Mouse (Mus musculus) MEL (cell line): Measurements from ENCODE around the gene Ssh1. TPM values are rescaled to one million over a fixed set of nuclear protein-coding genes. Genes with fewer than 3 reads are reported as not detected.

Source experiments
- DNase-seq: peaks from one replicate; pipeline ENCODE4 v3.0.0; 2011; ENCODE audit warnings: low read depth, low spot score
- H3K27ac ChIP-seq: 2 replicates; pipeline ENCODE4 v1.5.1; 2012; ENCODE audit warnings: low read depth, mild to moderate bottlenecking, control low read depth, low read length, moderate library complexity; ENCODE audit not compliant: control insufficient read depth
- H3K27me3 ChIP-seq, 2 experiments: fragments of 150-350 bp in 1 of 2; sonication (generic) in 1 of 2; 2 replicates each; pipeline ENCODE4 v1.6.1; 2012; ENCODE audit warnings: low read length in 2 of 2, mild to moderate bottlenecking in 2 of 2, improper control_type of control experiment in 1 of 2, moderate library complexity in 1 of 2; ENCODE audit not compliant: insufficient read depth in 2 of 2, control insufficient read depth in 1 of 2
- H3K36me3 ChIP-seq, 2 experiments: 2 replicates each; pipeline ENCODE4 v1.6.1; 2012 to 2014; ENCODE audit warnings: low read length in 2 of 2, improper control_type of control experiment in 1 of 2, inconsistent platforms in 1 of 2, mild to moderate bottlenecking in 1 of 2; ENCODE audit not compliant: insufficient read depth in 2 of 2, control insufficient read depth in 1 of 2
- H3K4me1 ChIP-seq, 2 experiments: fragments of 150-350 bp in 1 of 2; sonication (generic) in 1 of 2; 2 replicates each; pipeline ENCODE4 v1.6.1; 2012; ENCODE audit warnings: low read length in 2 of 2, improper control_type of control experiment in 1 of 2, mild to moderate bottlenecking in 1 of 2; ENCODE audit not compliant: insufficient read depth in 2 of 2, control insufficient read depth in 1 of 2
- H3K4me3 ChIP-seq, 2 experiments: fragments of 150-350 bp in 1 of 2; sonication (generic) in 1 of 2; 2 replicates each; pipeline ENCODE4 v1.5.1; 2012; ENCODE audit warnings: low read depth in 2 of 2, low read length in 2 of 2, mild to moderate bottlenecking in 2 of 2, moderate library complexity in 2 of 2, control low read depth in 1 of 2, improper control_type of control experiment in 1 of 2; ENCODE audit not compliant: control insufficient read depth in 1 of 2, insufficient read depth in 1 of 2
- H3K79me2 ChIP-seq: 2 replicates; pipeline ENCODE4 v1.6.1; 2012; ENCODE audit warnings: mild to moderate bottlenecking, low read length, moderate library complexity; ENCODE audit not compliant: control insufficient read depth, poor library complexity, insufficient read depth
- H3K9ac ChIP-seq: 2 replicates; pipeline ENCODE4 v1.6.1; 2012; ENCODE audit warnings: low read depth, mild to moderate bottlenecking, control low read depth, low read length, moderate library complexity; ENCODE audit not compliant: control insufficient read depth, poor library complexity, severe bottlenecking
- H3K9me3 ChIP-seq: fragments of 150-350 bp; sonication (generic); replicated peaks from 2 replicates; pipeline ENCODE4 v1.6.1; 2012; ENCODE audit warnings: mild to moderate bottlenecking, low read length, improper control_type of control experiment, moderate library complexity; ENCODE audit not compliant: insufficient read depth
- CHD1 ChIP-seq: IDR thresholded peaks from 2 replicates; pipeline ENCODE4 v1.6.1; 2012; ENCODE audit warnings: low read depth, mild to moderate bottlenecking, inconsistent platforms, low read length, improper control_type of control experiment
- CHD2 ChIP-seq: IDR thresholded peaks from 2 replicates; pipeline ENCODE4 v1.6.1; 2011; ENCODE audit warnings: low read length, improper control_type of control experiment
- E2F4 ChIP-seq: IDR thresholded peaks from 2 replicates; pipeline ENCODE4 v1.6.1; 2011; ENCODE audit warnings: low read depth, low read length, improper control_type of control experiment, borderline replicate concordance
- EP300 ChIP-seq, 2 experiments: IDR thresholded peaks; 2 replicates each; pipeline ENCODE4 v1.6.1; 2011; ENCODE audit warnings: improper control_type of control experiment in 2 of 2, low read length in 2 of 2, low read depth in 1 of 2, mild to moderate bottlenecking in 1 of 2
- ETS1 ChIP-seq: IDR thresholded peaks from 2 replicates; pipeline ENCODE4 v1.6.1; 2012; ENCODE audit warnings: low read depth, mild to moderate bottlenecking, inconsistent platforms, low read length, improper control_type of control experiment, moderate library complexity
- GATA1 ChIP-seq: IDR thresholded peaks from 2 replicates; pipeline ENCODE4 v1.6.1; 2011; ENCODE audit warnings: low read depth, low read length, improper control_type of control experiment
- HCFC1 ChIP-seq: IDR thresholded peaks from 2 replicates; pipeline ENCODE4 v1.6.1; 2012; ENCODE audit warnings: low read depth, mild to moderate bottlenecking, inconsistent platforms, low read length, improper control_type of control experiment, moderate library complexity
- KAT2A ChIP-seq: conservative IDR thresholded peaks from 2 replicates; pipeline ENCODE4 v1.6.1; 2012; ENCODE audit warnings: low read depth, low read length, improper control_type of control experiment, inconsistent platforms
- MAFK ChIP-seq: IDR thresholded peaks from 2 replicates; pipeline ENCODE4 v1.6.1; 2011; ENCODE audit warnings: low read depth, mild to moderate bottlenecking, low read length, improper control_type of control experiment, borderline replicate concordance
- MXI1 ChIP-seq: IDR thresholded peaks from 2 replicates; pipeline ENCODE4 v1.6.1; 2011; ENCODE audit warnings: mild to moderate bottlenecking, low read depth, low read length, improper control_type of control experiment
- MYB ChIP-seq: IDR thresholded peaks from 2 replicates; pipeline ENCODE4 v1.6.1; 2011; ENCODE audit warnings: mild to moderate bottlenecking, low read depth, low read length, improper control_type of control experiment
- MYC ChIP-seq: IDR thresholded peaks from 2 replicates; pipeline ENCODE4 v1.6.1; 2011; ENCODE audit warnings: low read depth, mild to moderate bottlenecking, low read length, improper control_type of control experiment, moderate library complexity
- NRF1 ChIP-seq: IDR thresholded peaks from 2 replicates; pipeline ENCODE4 v1.6.1; 2014; ENCODE audit warnings: low read depth, mild to moderate bottlenecking, inconsistent platforms, low read length, improper control_type of control experiment, moderate library complexity; ENCODE audit not compliant: poor library complexity, insufficient read depth, severe bottlenecking
- POLR2A ChIP-seq, 2 experiments: IDR thresholded peaks; 2 replicates each; pipeline ENCODE4 v1.6.1; 2011 to 2012; ENCODE audit warnings: low read length in 2 of 2, mild to moderate bottlenecking in 2 of 2, control low read depth in 1 of 2, improper control_type of control experiment in 1 of 2, low read depth in 1 of 2, moderate library complexity in 1 of 2; ENCODE audit not compliant: control insufficient read depth in 1 of 2, insufficient read depth in 1 of 2, poor library complexity in 1 of 2
- POLR2AphosphoS2 ChIP-seq: IDR thresholded peaks from 2 replicates; pipeline ENCODE4 v1.6.1; 2011; ENCODE audit warnings: low read length, improper control_type of control experiment
- POLR2AphosphoS5 ChIP-seq: IDR thresholded peaks from 2 replicates; pipeline ENCODE4 v1.6.1; 2012; ENCODE audit warnings: low read depth, borderline replicate concordance, mild to moderate bottlenecking, inconsistent platforms, low read length, moderate library complexity, mixed read lengths
- SIN3A ChIP-seq: IDR thresholded peaks from 2 replicates; pipeline ENCODE4 v1.6.1; 2012; ENCODE audit warnings: low read length, improper control_type of control experiment, inconsistent platforms
- SMC3 ChIP-seq: IDR thresholded peaks from 2 replicates; pipeline ENCODE4 v1.6.1; 2011; ENCODE audit warnings: low read depth, low read length, improper control_type of control experiment
- TAL1 ChIP-seq: IDR thresholded peaks from 2 replicates; pipeline ENCODE4 v1.6.1; 2012; ENCODE audit warnings: mild to moderate bottlenecking, inconsistent platforms, low read length, moderate library complexity, mixed read lengths
- TCF12 ChIP-seq: IDR thresholded peaks from 2 replicates; pipeline ENCODE4 v1.6.1; 2014; ENCODE audit warnings: low read depth, mild to moderate bottlenecking, inconsistent platforms, low read length, improper control_type of control experiment, moderate library complexity
- USF1 ChIP-seq: IDR thresholded peaks from 2 replicates; pipeline ENCODE4 v1.6.1; 2014; ENCODE audit warnings: low read depth, mild to moderate bottlenecking, inconsistent platforms, low read length, improper control_type of control experiment, moderate library complexity
- ZC3H11A ChIP-seq: IDR thresholded peaks from 2 replicates; pipeline ENCODE4 v1.6.1; 2012; ENCODE audit warnings: low read depth, mild to moderate bottlenecking, inconsistent platforms, low read length, improper control_type of control experiment
- ZKSCAN1 ChIP-seq: IDR thresholded peaks from 2 replicates; pipeline ENCODE4 v1.6.1; 2012; ENCODE audit warnings: low read depth, mild to moderate bottlenecking, inconsistent platforms, low read length, improper control_type of control experiment, moderate library complexity
- ZNF384 ChIP-seq: IDR thresholded peaks from 2 replicates; pipeline ENCODE4 v1.6.1; 2012; ENCODE audit warnings: low read depth, mild to moderate bottlenecking, inconsistent platforms, low read length, improper control_type of control experiment
- polyA plus RNA-seq, 2 experiments: library from polyadenylated mRNA; stranded (reverse) in 1 of 2; unstranded in 1 of 2; fragments of >175 nt in 1 of 2; fragments of >200 nt in 1 of 2; gene quantifications; 2 replicates each; pipeline versions ENCODE4 v1.2.1 to v1.2.4; 2012; ENCODE audit warnings: low replicate concordance in 2 of 2, low read depth in 1 of 2; ENCODE audit not compliant: insufficient read length in 2 of 2, insufficient read depth in 1 of 2, missing spikeins in 1 of 2
- total RNA-seq: library from RNA; depleted of rRNA; stranded (reverse); fragments of 300-350 nt; gene quantifications from 2 replicates; pipeline ENCODE4 v1.2.3, GENCODE M21; 2012

The Ssh1 gene
- total and polyA plus RNA-seq, 3 experiments = 2.3 to 6.8 TPM; not detected in 1

GRCm38 (mm10) chr5:113981843-113982242, 11.9 kb downstream of the Ssh1 start:
- no peaks in the 10 kb centered on the region for H3K27me3 ChIP-seq
- H3K9me3 ChIP-seq = no peaks in the 10 kb centered on the region
- no peaks in the 10 kb centered on the region for H3K79me2 ChIP-seq
- no peak for DNase-seq
- no peak overlapping the region for H3K9ac ChIP-seq
- H3K4me1 ChIP-seq = peaks cover 17 to 28% of the 10 kb centered on the region in 2 experiments
- peaks cover 0 to 4% of the 10 kb centered on the region in 2 experiments; a peak in 2 of 4 replicates for H3K36me3 ChIP-seq
- H3K27ac ChIP-seq = no peak overlapping the region
- H3K4me3 ChIP-seq = no peak overlapping the region
- TF ChIP-seq KAT2A (no peak), MAFK (no peak), USF1 (no peak), EP300 (IDR thresholded peaks at IDR 0.05; ENCODE audit: low read depth in 1 of 2, low read length in 2 of 2) (no peak), CHD1 (no peak), CHD2 (no peak), POLR2AphosphoS5 (no peak), MYB (no peak), POLR2AphosphoS2 (no peak), SMC3 (no peak), HCFC1 (no peak), E2F4 (no peak), ZNF384 (no peak), ZC3H11A (no peak)

GRCm38 (mm10) chr5:113981171-113981570, 12.5 kb downstream of the Ssh1 start:
- Histone ChIP-seq H3K27ac (no peak overlapping the region), H3K9ac (no peak overlapping the region), H3K4me3 (no peak overlapping the region)

GRCm38 (mm10) chr5:113980511-113980910, 13.2 kb downstream of the Ssh1 start:
- Histone ChIP-seq H3K27me3 (no peaks in the 10 kb centered on the region), H3K27ac (no peak overlapping the region), H3K4me1 (peaks cover 11 to 24% of the 10 kb centered on the region in 2 experiments)
- 0 out of 2 replicates have a peak, but pooled peaks have one; percentile 6 for TF ChIP-seq GATA1
- no peak for TF ChIP-seq USF1
- peak; percentile 28 to 34; a peak in 1 of 4 replicates for TF ChIP-seq EP300 (IDR thresholded peaks at IDR 0.05; ENCODE audit: low read depth in 1 of 2, low read length in 2 of 2)
- TF ChIP-seq NRF1 = no peak
- TF ChIP-seq POLR2A (IDR thresholded peaks at IDR 0.05; ENCODE audit: control insufficient read depth in 1 of 2, insufficient read depth in 1 of 2, low read depth in 1 of 2, low read length in 2 of 2, poor library complexity in 1 of 2) = no peak
- TF ChIP-seq TCF12 = peak; percentile 62
- 0 out of 2 replicates have a peak, but pooled peaks have one; percentile 28 for TF ChIP-seq SIN3A
- TF ChIP-seq TAL1 = peak; percentile 41; the same call in 1 of the 2 replicates
- peak; percentile 62 for TF ChIP-seq ETS1
- TF ChIP-seq, all 39 proteins: peak for 6
- no peaks in the 10 kb centered on the region for H3K9me3 ChIP-seq
- DNase-seq = peak; percentile 22
- no peaks in the 10 kb centered on the region for H3K79me2 ChIP-seq
- H3K9ac ChIP-seq = no peak overlapping the region
- peaks cover 0 to 4% of the 10 kb centered on the region in 2 experiments; a peak in 2 of 4 replicates for H3K36me3 ChIP-seq
- H3K4me3 ChIP-seq = no peak overlapping the region

More at GRCm38 (mm10) chr5:113981171-113981570, 12.5 kb downstream of the Ssh1 start:
- TF ChIP-seq TCF12 = no peak
- no peak for TF ChIP-seq ZKSCAN1
- no peak for TF ChIP-seq MXI1
- TF ChIP-seq EP300 (IDR thresholded peaks at IDR 0.05; ENCODE audit: low read depth in 1 of 2, low read length in 2 of 2) = no peak
- TF ChIP-seq MYC = no peak
- H3K79me2 ChIP-seq = no peaks in the 10 kb centered on the region
- peaks cover 0 to 4% of the 10 kb centered on the region in 2 experiments; a peak in 2 of 4 replicates for H3K36me3 ChIP-seq
- DNase-seq = no peak
- H3K9me3 ChIP-seq = no peaks in the 10 kb centered on the region
- H3K27me3 ChIP-seq = no peaks in the 10 kb centered on the region
- H3K4me1 ChIP-seq = peaks cover 17 to 28% of the 10 kb centered on the region in 2 experiments
